Mouse (Mus musculus): ENCODE results near the gene Nkg7. TPM values are rescaled to one million over a fixed set of nuclear protein-coding genes. Genes with fewer than 3 reads are reported as not detected.

The Nkg7 gene
- polyA plus RNA-seq, 2 experiments, result 0.68 to 1.7 TPM

- Histone ChIP-seq H3K9ac (ENCODE audit: low read depth, low read length, severe bottlenecking) (no peak overlapping the region), H3K27me3 (ENCODE audit: control insufficient read depth, insufficient read depth, low read length) (no peaks in the 10 kb centered on the region), H3K9me3 (ENCODE audit: control insufficient read depth, low read length) (no peaks in the 10 kb centered on the region), H3K4me3 (replicated peaks; ENCODE audit: low read length) (no peak overlapping the region), H3K4me2 (replicated peaks; ENCODE audit: low read depth, low read length, severe bottlenecking) (no peak overlapping the region), H3K4me1 (ENCODE audit: control insufficient read depth, insufficient read depth, low read length) (0 out of 2 replicates have a peak, but pooled peaks cover 2% of the 10 kb centered on the region), H3K27ac (replicated peaks; ENCODE audit: low read depth, low read length) (no peak overlapping the region), H3K36me3 (ENCODE audit: control insufficient read depth, insufficient read depth, low read length) (peaks cover 41% of the 10 kb centered on the region)
- DNase-seq (ENCODE audit: low spot score) (no peak), ATAC-seq (ENCODE audit: low FRiP score, low read depth) (no peak)
- TF ChIP-seq POLR2A (IDR thresholded peaks at IDR 0.05; ENCODE audit: borderline replicate concordance, extremely low read depth, insufficient read depth, insufficient read length), result no peak
- 50% methylated on average over 4 of the region's 4 CpGs for WGBS
Observed at GRCm38 (mm10) chr7:43452609-43453008, 15.7 kb downstream of the Nkg7 start.

DNA sequence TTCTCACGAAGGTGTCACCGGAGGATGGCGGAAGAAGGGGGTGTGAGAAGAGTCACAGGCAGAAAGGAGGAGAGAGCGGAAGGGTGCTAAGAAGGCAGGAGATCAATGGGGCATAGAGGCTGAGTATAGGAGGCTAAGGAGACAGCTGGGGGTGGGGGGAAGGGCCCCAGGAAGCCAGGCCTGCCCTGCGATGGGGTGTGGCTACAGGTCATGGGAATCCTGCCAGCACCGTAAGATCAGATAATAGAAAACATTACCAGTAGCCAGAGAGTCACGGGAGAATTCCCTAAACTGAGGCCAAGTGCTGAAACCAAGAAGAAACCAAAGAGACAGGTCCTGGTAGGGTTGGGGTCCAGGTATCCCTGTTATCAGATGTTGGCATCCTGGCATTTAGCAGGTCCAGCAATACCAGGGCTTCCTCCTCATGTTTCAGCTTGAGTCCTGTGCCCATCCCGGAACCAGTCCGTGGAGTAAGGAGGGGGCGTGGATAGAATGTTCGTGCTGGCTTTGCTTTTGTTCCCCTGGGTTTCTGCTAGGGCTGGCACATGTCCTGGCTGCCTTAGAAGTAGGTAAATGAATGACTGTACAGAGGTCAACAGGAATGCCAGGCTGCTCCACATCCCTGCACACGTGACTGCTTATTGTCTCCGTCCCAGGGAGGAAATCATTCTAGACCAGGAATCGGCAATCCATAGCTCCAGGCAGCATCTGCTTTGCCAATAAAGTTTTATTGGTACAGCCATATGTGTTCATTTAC lies 16.9 kb downstream of the Nkg7 start:
- Histone ChIP-seq H3K4me1 (ENCODE audit: control insufficient read depth, insufficient read depth, low read length) (no peaks in the 10 kb centered on the region), H3K27ac (replicated peaks; ENCODE audit: low read depth, low read length) (no peak overlapping the region), H3K4me2 (replicated peaks; ENCODE audit: low read depth, low read length, severe bottlenecking) (no peak overlapping the region), H3K9ac (ENCODE audit: low read depth, low read length, severe bottlenecking) (no peak overlapping the region), H3K9me3 (ENCODE audit: control insufficient read depth, low read length) (no peaks in the 10 kb centered on the region), H3K4me3 (replicated peaks; ENCODE audit: low read length) (no peak overlapping the region), H3K27me3 (ENCODE audit: control insufficient read depth, insufficient read depth, low read length) (no peaks in the 10 kb centered on the region), H3K36me3 (ENCODE audit: control insufficient read depth, insufficient read depth, low read length) (peaks cover 45% of the 10 kb centered on the region)
- DNase-seq (ENCODE audit: low spot score) (no peak), ATAC-seq (ENCODE audit: low FRiP score, low read depth) (no peak)
- 66% methylated on average over 14 of the region's 14 CpGs for WGBS
- TF ChIP-seq POLR2A (IDR thresholded peaks at IDR 0.05; ENCODE audit: borderline replicate concordance, extremely low read depth, insufficient read depth, insufficient read length), result no peak

DNA sequence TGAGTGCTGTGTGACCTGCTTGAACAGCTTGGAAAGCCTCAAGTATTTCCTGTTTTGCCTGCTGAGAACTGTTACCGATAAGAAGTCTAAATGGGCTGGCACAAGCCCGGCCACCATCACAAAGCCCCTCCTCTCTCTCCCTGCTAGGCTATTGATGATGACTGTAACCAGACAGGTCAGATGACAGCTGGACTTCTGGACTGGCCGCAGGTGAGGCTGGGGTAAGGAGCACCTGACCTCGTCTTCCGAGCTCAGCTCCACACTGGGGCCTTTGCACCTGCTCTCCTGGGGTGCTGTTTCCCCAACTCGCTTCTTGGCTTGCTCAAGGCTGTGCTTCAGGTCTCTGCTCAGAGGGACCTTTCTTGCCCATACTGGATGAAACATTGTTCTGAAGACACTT lies 17.5 kb downstream of the Nkg7 start:
- Histone ChIP-seq H3K4me2 (replicated peaks; ENCODE audit: low read depth, low read length, severe bottlenecking) (no peak overlapping the region), H3K9me3 (ENCODE audit: control insufficient read depth, low read length) (no peaks in the 10 kb centered on the region), H3K9ac (ENCODE audit: low read depth, low read length, severe bottlenecking) (no peak overlapping the region), H3K4me3 (replicated peaks; ENCODE audit: low read length) (no peak overlapping the region), H3K4me1 (ENCODE audit: control insufficient read depth, insufficient read depth, low read length) (no peaks in the 10 kb centered on the region), H3K27ac (replicated peaks; ENCODE audit: low read depth, low read length) (no peak overlapping the region), H3K36me3 (ENCODE audit: control insufficient read depth, insufficient read depth, low read length) (peaks cover 45% of the 10 kb centered on the region), H3K27me3 (ENCODE audit: control insufficient read depth, insufficient read depth, low read length) (no peaks in the 10 kb centered on the region)
- no peak for DNase-seq (ENCODE audit: low spot score)
- no peak for TF ChIP-seq POLR2A (IDR thresholded peaks at IDR 0.05; ENCODE audit: borderline replicate concordance, extremely low read depth, insufficient read depth, insufficient read length)
- no peak for ATAC-seq (ENCODE audit: low FRiP score, low read depth)
- WGBS, result 61% methylated on average over 6 of the region's 6 CpGs

DNA sequence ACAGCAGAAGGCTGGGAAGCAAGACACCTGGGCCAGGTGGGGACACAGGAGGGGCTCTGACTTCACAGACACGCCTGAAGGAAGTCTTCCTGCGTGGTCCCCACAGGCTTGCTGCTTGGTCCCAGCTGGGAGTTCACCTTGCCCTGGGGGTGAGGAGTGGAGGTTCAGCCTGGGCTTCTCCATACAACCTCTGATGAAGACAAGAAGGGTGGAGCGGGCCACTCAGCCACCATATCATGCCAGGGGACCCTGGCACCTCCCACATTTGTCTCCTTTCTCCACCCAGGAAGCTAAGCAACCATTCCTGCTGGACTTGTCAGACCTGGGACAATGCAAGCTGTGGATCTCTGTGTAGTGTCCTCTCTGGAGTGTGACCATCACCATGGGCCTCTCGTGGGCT lies 26.0 kb downstream of the Nkg7 start, which contains the start of gene Vsig10l:
Vsig10l (plus strand) TSS at position 301 of the 400 bp plus-strand sequence.
- Histone ChIP-seq H3K4me1 (ENCODE audit: control insufficient read depth, insufficient read depth, low read length) (0 out of 2 replicates have a peak, but pooled peaks cover 2% of the 10 kb centered on the region), H3K27me3 (ENCODE audit: control insufficient read depth, insufficient read depth, low read length) (peaks cover 12% of the 10 kb centered on the region), H3K4me2 (replicated peaks; ENCODE audit: low read depth, low read length, severe bottlenecking) (no peak within 1 kb of the TSS), H3K36me3 (ENCODE audit: control insufficient read depth, insufficient read depth, low read length) (0 out of 2 replicates have a peak, but pooled peaks cover 2% of the 10 kb centered on the region), H3K27ac (replicated peaks; ENCODE audit: low read depth, low read length) (no peak within 1 kb of the TSS), H3K9me3 (ENCODE audit: control insufficient read depth, low read length) (no peaks in the 10 kb centered on the region), H3K4me3 (replicated peaks; ENCODE audit: low read length) (no peak within 1 kb of the TSS), H3K9ac (ENCODE audit: low read depth, low read length, severe bottlenecking) (no peak within 1 kb of the TSS)
- TF ChIP-seq POLR2A (IDR thresholded peaks at IDR 0.05; ENCODE audit: borderline replicate concordance, extremely low read depth, insufficient read depth, insufficient read length), result no peak
- ATAC-seq (ENCODE audit: low FRiP score, low read depth) (no peak), DNase-seq (ENCODE audit: low spot score) (no peak)
- 60% methylated on average over 4 of the region's 4 CpGs for WGBS

DNA sequence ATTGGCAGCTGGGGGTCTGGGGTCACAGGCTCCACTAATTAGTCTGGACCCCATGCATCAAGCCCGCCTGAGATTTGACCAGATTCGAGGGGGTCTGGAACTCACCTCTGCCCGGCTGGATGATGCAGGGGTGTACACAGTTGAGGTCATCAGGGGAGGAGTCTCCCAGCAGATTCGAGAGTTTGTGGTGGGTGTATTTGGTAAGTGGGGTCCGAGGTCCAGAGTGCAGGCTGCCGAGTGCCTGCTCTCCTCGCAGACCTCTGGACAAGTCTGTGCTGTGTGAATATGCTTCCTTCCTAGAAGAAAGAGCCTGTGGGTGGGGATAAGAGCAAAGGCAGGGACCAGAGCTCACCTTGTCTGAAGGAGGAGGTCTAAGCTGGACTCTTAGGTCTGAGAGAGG lies 27.1 kb downstream of the Nkg7 start:
- 0 out of 2 replicates have a peak, but pooled peaks cover 2% of the 10 kb centered on the region for H3K4me1 ChIP-seq (ENCODE audit: control insufficient read depth, insufficient read depth, low read length)
- 81% methylated on average over 7 of the region's 7 CpGs for WGBS
- no peaks in the 10 kb centered on the region for H3K36me3 ChIP-seq (ENCODE audit: control insufficient read depth, insufficient read depth, low read length)
- no peak for DNase-seq (ENCODE audit: low spot score)
- TF ChIP-seq POLR2A (IDR thresholded peaks at IDR 0.05; ENCODE audit: borderline replicate concordance, extremely low read depth, insufficient read depth, insufficient read length), result no peak
- no peaks in the 10 kb centered on the region for H3K9me3 ChIP-seq (ENCODE audit: control insufficient read depth, low read length)
- no peak overlapping the region for H3K4me3 ChIP-seq (replicated peaks; ENCODE audit: low read length)
- no peak overlapping the region for H3K4me2 ChIP-seq (replicated peaks; ENCODE audit: low read depth, low read length, severe bottlenecking)
- no peak overlapping the region for H3K9ac ChIP-seq (ENCODE audit: low read depth, low read length, severe bottlenecking)
- peaks cover 12% of the 10 kb centered on the region for H3K27me3 ChIP-seq (ENCODE audit: control insufficient read depth, insufficient read depth, low read length)
- no peak for ATAC-seq (ENCODE audit: low FRiP score, low read depth)
- H3K27ac ChIP-seq (replicated peaks; ENCODE audit: low read depth, low read length), result no peak overlapping the region

All from limb, embryonic 14.5 days (tissue).